Mouse (Mus musculus) common myeloid progenitor, adult 5-6 weeks (primary cell): ENCODE measurements around the gene Lbhd2. TPM values are rescaled to one million over a fixed set of nuclear protein-coding genes. Genes with fewer than 3 reads are reported as not detected.
A peak's percentile ranks its signal among the peaks of the same experiment; 100 is the strongest.

Experiments used
- ATAC-seq: replicated peaks from 2 replicates; pipeline ENCODE4 v1.8.0; 2016; ENCODE audit warnings: low read depth, mild to moderate bottlenecking, moderate TSS enrichment, inconsistent platforms; ENCODE audit not compliant: poor library complexity, severe bottlenecking
- total RNA-seq: library from RNA; stranded (forward); fragments of 200-1000, 187-1606 nt; gene quantifications from 2 replicates; pipeline ENCODE4 v1.2.3, GENCODE M21; 2017

Gene Lbhd2
- total RNA-seq, 1 experiment from 2014 or later, result not detected

DNA sequence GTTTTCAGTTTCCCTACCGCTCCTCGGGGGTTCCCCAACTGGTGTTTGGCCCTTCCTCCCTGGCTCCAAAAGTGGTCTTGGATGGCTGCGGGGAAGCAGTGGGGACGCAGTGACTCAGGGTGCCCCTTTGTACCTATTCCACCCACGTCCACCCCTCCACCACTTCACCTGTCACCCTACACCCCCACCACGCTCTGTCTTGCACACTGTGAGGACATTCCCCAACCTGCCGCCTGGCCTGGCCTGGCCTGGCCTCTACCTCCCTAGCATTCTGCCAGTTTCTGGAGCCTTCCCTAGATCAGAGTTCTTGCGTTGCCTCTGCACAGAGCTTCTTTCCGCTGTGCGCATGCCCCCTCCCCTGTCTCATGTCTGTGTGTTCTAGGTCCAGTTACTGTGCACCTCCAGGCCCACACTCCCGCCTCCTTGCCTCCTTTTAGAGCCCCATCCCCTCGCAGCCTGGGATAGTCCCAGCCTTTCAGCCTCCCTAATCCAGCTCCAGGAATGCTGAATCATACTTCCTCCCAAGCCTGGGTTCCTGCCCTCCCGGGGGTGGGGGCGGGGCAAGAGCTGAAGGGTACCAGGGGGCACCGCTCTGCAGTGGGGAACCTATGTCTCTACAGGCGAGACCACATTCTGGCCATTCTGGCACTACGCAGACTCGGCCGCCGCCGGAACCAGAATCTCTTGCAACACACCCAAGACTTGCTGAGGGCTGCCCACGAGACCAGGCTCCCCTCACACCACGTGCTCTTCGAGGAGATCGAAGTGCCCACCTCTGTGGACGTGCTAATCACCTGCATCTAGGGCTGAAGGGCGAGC lies 23.6 kb downstream of the Lbhd2 start:
- peak; percentile 26 for ATAC-seq

DNA sequence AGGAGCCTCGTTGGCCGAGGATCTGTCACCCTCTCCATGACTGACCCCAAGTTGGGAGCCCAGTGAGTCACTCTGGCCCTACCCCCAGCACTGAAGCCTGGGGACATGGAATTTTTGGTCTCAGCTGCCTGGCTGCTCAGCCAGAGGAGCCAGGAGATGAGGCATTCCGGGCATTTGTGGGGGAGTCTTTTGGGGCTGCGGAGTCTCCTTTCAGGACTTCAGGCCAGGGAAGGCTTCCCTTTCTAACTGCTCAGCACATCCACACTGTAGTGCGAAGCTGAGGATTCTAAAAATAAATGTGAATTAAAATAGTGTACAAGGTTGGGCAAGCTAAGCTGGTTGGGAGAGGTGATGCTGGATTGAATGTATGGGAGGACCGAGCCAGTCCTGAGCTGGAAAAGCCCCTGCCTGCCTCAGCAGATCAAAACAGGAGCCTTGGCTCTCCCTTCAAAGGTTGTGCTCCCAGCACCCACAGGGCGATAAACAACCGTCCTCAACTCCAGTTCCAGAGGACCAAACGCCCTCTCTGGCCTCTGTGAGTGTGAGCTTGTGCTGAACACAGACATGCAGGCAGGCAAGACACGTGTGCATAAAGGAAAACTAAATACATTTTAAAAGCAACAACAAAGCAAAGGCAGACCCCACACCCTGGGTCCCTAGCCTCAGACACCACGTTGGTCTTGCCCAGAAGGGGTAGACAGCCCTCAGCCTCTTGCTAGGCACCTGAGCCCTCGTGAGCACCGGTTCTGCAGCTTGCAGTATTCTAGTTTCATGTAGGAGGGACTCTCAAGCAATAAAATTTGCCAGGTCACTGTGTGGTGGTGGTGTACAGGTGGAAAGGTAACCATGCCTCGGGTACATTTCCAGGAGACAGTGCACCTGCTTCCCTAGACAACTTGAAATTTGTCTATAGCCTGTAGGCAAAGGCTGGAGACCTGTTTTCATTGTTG lies 24.5 kb downstream of the Lbhd2 start:
- ATAC-seq, result no peak

GRCm38 (mm10) chr12:111432097-111432496 lies 25.5 kb downstream of the Lbhd2 start:
- ATAC-seq, result no peak

DNA sequence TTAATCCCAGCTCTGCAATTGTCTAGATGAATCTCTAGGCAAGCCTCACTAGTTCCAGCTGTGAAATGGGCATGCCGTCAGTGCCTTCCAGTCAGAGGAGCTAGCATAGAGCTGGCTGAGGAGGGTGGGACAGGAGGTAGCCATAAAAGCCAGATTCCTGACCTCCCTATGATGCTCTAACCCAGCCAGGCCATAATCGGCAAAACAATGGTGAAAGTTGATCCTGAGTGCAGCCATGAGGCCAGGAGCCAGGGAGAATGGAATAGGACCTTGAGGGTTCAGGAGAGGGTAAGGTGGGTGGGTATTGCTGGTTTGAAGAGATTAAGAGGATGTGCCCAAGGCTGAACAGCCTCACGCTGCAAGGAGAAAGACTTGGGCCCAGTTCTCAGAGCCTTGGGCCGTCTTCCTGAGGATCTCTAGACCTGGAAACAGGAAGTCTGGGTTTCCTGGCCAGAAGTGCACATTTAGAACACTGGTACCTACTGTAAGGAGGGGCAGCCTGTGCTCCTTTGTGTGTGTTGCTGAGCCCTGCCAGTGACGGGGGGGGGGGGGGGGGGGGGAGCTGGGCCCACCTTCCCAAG lies 26.2 kb downstream of the Lbhd2 start:
- ATAC-seq, result no peak

- ATAC-seq, result no peak
Measured at GRCm38 (mm10) chr12:111434164-111434744, 27.6 kb downstream of the Lbhd2 start.

- ATAC-seq, result peak; percentile 43; the same call in 1 of the 2 replicates
Measured at GRCm38 (mm10) chr12:111434745-111435327, 28.2 kb downstream of the Lbhd2 start.

DNA sequence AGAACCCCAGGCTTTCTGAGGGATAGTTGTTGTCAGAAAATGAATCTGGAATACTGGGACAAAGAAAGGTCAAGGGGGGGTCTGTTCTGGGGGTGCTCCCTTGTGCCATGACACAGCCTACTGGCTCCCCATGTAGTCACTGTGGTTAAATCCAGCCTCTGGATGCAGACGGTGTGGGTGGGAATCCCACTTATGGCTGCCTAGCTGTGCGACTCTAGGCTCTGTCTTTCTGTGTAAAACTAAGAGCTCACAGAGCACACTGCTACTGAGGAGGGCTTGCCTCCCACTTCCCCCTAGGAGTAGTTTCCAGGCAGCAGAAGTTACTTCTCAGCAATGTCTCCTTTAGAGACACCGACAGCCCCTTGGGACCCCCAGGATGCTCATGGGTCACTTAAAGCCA lies 29.6 kb downstream of the Lbhd2 start:
- no peak for ATAC-seq

DNA sequence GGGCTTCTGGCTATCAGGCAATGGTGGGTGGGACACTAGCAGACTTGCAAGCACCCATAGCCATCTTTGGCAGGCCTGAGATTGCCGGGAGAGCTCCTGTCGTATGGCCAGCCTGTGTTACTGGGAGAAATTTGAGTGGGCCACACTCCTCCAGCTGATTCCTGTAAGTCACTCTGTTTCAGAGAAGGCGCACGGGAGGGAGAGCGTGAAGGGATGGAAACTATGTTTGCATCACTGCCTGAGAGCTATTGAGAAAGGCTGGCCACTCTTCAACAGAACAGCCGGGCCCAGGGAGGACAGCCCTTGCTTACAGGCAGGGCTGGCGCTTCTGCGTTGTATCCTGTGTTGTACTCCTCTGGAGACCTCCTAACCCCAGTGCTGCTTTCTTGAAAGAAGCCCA lies 30.0 kb downstream of the Lbhd2 start:
- no peak for ATAC-seq

DNA sequence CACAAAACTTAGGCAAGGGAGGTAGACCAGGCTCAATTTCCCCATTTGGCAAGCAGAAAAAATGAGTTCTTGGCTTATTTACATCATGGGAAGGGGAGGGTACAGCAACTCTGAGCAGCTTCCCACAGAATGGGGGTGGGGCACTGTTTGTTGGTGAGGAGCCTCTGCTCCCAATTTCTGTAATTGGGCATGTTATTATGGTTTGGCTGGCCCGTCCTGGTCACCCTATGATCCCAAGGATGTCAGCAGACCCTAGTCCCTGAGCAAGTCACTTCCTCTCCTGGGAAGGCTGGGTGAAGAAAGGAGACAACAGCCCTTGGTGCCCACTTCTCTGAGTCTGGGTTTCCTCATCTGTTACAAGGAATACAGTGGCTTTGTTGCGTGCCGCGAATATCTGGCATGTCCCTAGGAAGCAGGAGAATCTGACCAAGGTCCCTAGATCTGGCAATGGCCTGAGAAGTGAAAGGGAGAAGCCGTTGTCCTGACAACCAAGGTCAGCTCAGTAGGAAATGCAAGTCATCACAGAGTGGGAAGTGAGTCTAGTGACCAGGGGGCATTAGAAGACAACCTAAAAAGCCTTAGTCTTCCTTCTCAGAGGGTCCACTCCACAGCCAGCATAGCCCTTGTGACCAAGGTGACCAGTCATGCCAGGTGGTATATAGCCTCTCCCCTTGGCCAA lies 30.8 kb downstream of the Lbhd2 start:
- ATAC-seq, result peak; percentile 45

GRCm38 (mm10) chr12:111438850-111439249 lies 32.2 kb downstream of the Lbhd2 start:
- no peak for ATAC-seq

DNA sequence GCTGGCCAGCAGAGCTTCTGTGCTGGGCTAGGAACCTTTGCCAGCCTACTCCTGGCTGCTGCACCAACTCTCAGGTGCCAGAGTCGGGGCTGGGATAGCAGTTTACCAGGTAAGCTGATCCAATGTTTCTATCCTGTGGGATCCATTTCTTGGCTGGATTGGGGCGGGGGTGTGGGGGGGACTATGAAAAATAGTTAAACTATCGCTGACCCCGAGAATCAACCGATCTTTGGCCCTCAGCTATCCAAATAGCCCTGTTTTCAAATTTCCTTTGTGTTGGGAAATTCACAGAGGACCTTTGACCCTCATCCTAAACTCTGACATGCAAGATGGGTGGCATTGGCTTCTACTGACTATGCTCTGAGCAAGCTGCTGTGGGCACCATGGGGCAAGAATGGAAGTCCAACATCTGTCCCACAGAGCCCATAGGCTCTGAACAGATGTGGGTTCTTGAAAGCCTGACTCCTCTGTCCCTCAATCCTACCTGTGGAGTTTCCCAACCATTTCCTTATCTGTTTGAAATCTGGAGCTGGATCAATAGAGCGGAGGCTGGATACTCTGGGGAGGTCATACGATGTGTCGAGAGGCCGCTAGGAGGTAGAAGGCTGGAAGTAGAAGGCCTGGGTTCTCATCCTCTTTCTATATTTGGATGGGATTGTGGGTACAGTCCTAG lies 34.2 kb downstream of the Lbhd2 start:
- ATAC-seq, result no peak

DNA sequence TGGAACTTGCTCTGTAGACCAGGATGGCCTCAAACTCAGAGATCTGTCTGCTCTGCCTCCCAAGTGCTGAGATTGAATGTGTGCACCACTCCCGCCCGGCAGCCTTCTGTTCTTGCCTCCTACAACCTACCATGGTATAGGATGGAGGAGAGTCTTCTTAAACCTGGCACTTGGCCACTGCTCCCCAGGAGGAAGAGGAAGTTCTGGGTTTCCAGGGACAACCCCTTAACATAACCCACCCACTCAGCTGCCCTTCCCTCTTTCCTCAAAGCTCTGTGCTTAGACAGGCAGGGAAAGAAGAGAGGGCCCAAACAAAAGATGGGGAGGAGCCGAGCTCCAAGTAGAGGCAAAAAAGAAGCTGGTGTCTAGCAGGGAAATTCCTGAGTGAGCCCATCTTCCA lies 34.9 kb downstream of the Lbhd2 start:
- ATAC-seq, result no peak

DNA sequence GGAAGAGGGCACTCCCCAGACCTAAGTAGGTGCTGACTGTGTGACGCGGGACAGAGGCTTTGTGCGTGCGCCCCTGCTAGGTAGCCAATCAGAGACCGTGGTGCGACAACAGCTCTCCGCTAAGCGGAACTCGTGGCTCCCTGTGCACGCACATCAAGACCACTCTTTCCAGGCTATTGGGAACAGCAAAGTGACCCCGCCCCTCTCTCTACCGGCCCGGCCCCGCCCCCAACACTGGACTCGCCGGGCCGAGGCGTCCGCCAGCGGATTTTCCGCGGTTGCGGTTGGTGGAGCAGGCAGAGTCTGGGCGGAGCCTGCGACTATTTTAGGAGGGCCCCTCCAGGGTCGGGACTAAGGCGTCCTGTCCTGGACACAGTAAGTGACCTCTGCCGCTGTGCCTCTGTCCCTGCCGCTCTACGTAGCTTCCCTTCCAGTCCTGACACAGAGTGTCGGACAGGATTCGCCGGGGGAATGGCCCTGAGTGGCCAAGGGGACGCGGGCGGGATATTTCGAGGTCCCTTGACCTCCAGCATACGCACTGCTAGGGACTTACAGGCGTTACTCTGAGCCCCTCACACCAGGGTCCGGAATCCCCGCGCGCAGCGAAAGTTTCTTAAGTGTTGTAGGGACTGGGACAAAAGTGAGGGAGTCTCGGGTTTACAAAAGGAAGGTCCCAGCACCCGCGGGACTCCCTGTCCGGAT lies 35.9 kb downstream of the Lbhd2 start, which contains the start of gene Tnfaip2:
Gene Tnfaip2 (plus strand): TSS at position 161 of the 702 bp plus-strand sequence.
- ATAC-seq, result peak; percentile 50

DNA sequence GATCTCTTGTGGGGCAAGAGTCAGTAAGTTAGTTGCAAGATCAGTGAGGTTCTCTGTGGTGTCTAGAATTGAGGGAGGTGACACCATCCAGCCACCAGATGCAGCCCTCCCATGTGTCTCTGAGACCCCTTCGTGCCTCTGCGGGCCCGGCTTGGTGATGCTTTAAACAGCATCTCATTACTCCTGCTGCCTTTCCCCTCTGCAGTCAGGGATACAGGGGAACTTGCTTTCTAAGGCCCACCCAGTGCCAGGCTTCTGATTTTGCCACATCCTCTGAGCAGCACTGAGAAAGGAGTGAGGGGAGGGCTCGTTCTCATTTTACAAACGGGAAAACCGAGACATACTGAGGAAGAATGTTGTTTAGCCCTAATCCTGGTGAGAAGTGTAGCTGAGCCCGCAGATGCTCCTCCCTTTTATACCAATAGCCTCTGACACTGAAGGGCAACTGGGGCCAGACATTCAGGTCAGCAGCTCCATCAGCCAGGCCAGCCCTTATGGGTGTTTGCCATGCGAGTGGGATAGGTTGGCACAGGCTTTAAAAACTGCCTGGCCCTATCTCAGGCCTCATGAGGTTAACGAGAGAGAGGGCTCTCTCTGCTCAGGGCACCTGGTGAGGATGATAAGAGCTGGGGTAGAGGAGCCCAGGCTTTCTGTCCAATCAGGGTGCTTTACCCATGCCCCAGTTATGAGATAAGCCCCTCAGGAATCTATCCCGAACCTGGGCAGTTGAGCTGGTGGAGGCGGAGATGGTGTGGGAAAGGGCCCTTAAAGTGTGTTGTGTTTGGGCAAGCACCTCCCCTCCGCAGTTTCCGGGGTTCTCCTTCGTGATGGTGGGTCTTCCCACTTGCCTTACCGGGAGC lies 36.6 kb downstream of the Lbhd2 start:
- peak; percentile 53 for ATAC-seq

- 0 out of 2 replicates have a peak, but pooled peaks have one; percentile 2 for ATAC-seq
Measured at GRCm38 (mm10) chr12:111443921-111444831, 37.6 kb downstream of the Lbhd2 start.
